Mouse (Mus musculus): Measurements from ENCODE around the gene Rnaseh2a.

- TF ChIP-seq HCFC1 (IDR thresholded peaks at IDR 0.05; ENCODE audit: borderline replicate concordance, insufficient read depth, low read length) (no peak), ZNF384 (IDR thresholded peaks at IDR 0.05; ENCODE audit: low read depth, low read length) (no peak), CHD2 (IDR thresholded peaks at IDR 0.05; ENCODE audit: low read depth, low read length) (no peak), ZC3H11A (IDR thresholded peaks at IDR 0.05; ENCODE audit: borderline replicate concordance, low read depth, low read length) (no peak)
Observed at GRCm38 (mm10) chr8:84980622-84981358, 11.2 kb upstream of the Rnaseh2a start.

Data from ES-E14 (cell line).